Mouse (Mus musculus) mouse embryonic stem cell (cell line): ENCODE data around the gene Mthfr.

ENCODE experiments used
- in situ Hi-C, 2 experiments: fragments of 300-500 bp; cut with MboI; formaldehyde crosslinking; loops; 1 replicate in 1 of 2; 3 replicates in 1 of 2; pipeline ENCODE4 v1.14.3; 2019 to 2020; ENCODE audit warnings: low sequenced_read_pairs in 2 of 2, low pct_unique_long_range_greater_than_20kb in 1 of 2, mixed read lengths in 1 of 2; ENCODE audit not compliant: unreplicated experiment in 1 of 2

The Mthfr gene

DNA sequence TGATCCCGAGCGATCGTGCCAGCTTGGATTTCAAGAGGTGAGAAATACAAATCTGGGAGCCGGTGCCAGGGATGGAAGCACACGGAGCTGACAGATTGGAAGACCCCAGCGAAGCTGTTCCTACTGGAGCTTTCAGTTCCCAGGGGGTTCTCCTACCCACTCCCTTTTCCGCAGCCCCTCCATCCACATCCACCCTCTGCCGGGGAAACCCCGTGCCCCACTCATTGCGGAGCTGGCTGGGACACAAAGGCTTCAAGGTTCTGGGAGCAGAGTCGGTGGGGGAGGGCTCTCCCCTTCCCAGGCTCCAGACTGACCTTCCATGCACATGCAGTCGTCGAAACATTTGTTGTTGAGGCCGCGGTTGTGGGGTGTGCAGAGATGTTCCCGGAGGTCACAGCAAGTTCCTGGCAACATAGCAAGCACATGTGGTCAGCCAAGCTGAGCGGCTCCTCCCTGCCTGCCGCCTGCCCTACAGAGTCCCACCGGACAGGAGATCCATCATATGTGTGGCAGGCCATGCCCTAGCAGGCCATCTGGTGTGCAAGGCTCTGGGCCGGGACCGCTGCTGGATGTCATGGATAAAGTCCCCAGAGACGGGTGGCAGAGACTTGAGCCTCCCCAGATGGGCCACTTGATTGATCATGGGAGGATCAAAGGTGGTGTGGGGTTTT, 68.9 kb downstream of the Mthfr start:
- in situ Hi-C loops: no loop called here

DNA sequence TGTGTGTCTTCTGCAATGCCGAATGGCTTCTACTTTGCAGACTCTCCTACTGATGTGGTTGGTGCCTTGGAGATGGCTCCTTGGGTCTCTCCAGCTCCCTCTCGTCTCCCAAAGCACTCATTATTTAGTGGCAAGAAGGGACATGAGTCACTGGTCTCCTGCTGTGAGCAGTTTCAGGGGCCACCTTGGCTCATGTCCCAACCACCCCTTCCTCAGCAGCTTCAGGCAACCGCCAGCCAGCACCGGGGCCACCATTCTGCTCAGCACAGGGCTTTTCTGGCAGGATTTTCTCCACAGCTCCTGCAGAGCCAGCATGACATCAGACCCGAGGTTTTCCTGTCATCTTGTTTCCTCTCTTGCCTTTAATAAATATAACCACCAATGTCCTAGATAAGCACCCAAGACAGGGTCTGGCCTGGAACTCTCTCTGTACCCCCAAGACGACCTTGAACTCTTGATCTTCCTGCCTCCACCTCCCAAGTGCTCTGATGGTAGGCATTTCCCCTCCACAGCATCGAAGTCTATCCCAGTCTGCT, 69.8 kb downstream of the Mthfr start:
- in situ Hi-C loops: no loop called here
